Mouse (Mus musculus) adrenal gland, adult 18-20 months (tissue): ENCODE measurements around the gene Cfb. TPM values are rescaled to one million over a fixed set of nuclear protein-coding genes. Genes with fewer than 3 reads are reported as not detected.

Experiments used
- DNase-seq, 2 experiments: peaks; one replicate each; pipeline ENCODE4 v3.0.0; 2021 to 2022; ENCODE audit warnings: low spot score in 2 of 2
- total RNA-seq, 2 experiments: library from RNA; stranded (reverse); gene quantifications; 1 replicate in 1 of 2; 2 replicates in 1 of 2; pipeline ENCODE4 v1.2.3; 2021

The Cfb gene
- total RNA-seq, 2 experiments from 2014 or later, result 14.6 to 38.9 TPM

- no peak for DNase-seq
Observed at GRCm38 (mm10) chr17:34885615-34886014, 23.3 kb upstream of the Cfb start.

- no peak for DNase-seq
Observed at GRCm38 (mm10) chr17:34884704-34885103, 22.4 kb upstream of the Cfb start.

DNA sequence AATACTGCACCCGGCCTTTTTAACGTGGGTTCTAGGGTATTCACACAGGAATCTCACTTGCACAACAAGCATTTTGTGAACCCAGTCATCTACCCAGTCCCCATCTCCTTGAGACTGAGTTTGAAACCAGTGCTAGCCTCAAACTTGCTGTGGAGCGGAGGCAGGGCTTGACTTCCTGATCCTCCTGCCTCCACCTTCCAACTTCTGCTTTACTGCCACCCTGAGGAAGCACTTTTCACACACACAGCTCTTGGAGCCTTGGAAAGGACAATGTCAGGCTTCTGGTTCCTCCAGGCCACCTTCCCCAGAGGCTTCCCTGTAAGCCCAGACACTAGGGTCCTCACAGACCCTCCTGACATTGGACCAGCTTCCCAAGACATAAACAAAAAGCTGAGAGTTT, 21.0 kb upstream of the Cfb start:
- no peak for DNase-seq

DNA sequence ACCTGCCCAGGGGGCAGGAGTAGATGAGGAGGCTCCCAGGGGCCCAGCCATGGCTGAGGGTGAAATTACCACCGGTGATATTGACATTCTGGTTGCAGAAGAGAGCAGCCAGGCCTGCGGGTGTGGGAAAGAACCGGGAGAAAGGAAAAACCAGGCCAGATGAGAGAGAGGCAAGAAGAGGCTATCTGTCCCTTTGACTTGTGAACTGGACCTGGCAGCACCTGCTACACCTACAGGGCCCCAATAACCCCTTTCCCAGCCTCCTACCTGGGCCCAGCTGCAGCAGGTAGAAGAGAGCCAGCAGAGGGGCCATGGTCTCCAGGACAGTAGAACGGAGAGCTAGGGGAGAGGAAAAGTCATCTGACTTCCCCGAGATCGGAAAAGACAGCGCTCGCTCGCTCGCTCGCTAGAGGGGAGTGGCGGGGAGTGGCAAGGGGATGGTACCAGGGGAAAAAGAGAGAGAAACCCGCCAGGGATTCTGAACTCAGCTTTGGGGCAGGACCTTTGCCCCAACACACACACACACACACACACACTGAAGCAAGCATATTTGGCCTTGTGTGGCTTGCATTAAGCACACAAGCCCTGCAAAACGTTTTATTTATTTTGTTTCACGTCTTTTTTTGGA, 19.5 kb upstream of the Cfb start, which contains the start of gene Gm20547:
Gene Gm20547 (minus strand): TSS at position 360 of the 628 bp plus-strand sequence.
- no peak for DNase-seq

DNA sequence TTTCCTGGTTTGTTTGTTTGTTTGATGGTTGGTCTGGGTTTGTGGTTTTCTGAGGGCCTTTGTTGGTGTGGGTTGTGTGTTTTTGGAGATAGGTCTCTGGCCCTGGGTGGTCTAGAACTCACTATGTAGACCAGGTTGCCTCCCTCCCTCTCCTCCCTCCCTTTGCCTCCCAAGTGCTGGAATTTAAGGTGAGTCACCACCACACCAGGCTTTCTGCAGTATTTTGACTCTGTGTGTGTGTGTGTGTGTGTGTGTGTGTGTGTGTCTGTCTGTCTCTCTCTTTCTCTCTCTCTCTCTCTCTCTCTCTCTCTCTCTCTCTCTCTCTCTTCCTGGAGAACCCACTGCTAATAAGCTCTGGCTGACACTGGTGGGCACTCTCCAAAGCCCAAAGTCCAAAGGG, 18.8 kb upstream of the Cfb start:
- DNase-seq, result no peak

GRCm38 (mm10) chr17:34879336-34879879, 17.1 kb upstream of the Cfb start, which contains the start of gene Zbtb12:
Gene Zbtb12, plus strand, starts transcription at chr17:34879483.
- no peak for DNase-seq

GRCm38 (mm10) chr17:34874321-34874720, 12.0 kb upstream of the Cfb start:
- DNase-seq, result no peak

- no peak for DNase-seq
Observed at GRCm38 (mm10) chr17:34865981-34866380, 3.7 kb upstream of the Cfb start.

DNA sequence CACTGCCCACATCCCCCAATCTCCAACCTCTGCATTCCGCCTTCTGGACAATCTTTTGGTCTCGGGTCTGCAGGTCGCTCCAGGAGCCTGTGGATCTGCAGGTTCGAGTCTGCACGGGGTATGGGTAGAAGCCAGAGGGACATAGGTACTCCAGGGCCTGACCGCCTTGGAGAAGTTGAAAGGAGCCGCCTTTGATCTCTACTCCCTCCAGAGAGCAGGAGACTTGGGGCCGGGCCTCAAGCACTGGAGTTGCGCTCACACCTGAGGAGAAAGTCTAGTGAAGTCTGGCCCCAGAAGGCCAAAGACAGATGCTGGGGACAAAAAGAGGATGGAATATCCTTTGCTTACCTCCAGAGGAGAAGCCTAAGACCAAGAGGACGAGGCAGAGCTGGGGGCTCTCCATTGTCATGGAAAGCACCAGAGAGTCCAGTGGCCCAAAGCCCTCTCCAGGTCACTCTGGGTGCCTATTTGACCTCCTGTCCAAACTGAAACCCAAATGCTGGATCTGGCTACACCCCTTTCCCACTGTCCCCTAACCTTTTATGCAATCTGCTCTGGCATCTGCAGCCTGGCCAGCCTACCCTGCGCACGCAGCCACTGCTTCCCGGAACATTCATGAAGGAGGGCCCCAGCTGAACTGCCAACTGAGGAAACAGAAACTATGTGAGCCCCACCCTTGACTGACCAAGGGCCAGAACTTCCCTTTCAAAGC, 458 bp downstream of the Cfb start:
- DNase-seq, result no peak

- no peak for DNase-seq
Observed at GRCm38 (mm10) chr17:34860514-34860913, 1.8 kb downstream of the Cfb start.

DNA sequence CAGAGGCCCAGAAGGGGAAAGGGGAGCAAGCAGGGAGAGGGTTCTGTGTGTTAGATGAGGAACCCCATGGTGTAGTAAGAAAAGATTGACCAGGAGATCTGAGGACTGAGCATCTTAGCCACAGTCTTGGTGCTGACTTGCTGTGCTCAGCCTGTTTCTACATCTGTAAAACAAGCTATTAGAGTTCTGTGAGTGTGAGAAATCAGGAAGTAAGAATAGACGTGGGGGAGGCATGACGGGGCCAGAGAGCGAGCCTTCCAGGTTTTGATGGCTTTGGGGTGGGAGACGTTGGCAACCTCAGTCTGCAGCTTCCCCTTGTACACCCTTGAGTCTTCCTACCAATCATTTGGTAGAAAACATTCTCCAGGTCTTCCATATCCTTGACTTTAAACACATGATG, 3.6 kb downstream of the Cfb start:
- no peak for DNase-seq

DNA sequence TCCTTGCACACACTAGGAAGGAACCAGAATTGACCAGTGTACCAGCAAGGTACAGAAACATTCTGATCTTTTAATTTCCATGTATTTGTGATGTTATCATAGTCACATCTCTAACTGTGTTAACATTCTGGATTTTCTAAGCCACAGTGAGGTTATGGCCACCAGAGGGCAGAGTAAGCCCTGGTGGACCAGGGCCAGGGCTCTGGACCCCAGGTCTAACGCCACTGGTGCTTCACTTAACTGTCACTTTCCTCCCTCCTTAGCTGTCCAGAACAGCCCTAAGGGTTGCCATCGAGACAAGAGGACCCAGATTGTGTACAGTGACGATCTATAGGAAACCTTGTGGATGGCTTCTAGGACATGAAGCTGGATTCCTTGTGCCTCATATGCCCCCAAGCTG, 6.5 kb downstream of the Cfb start:
- peak; percentile 61 to 63 for DNase-seq

GRCm38 (mm10) chr17:34854761-34855160, 7.6 kb downstream of the Cfb start:
- no peak for DNase-seq

- DNase-seq, result no peak
Observed at GRCm38 (mm10) chr17:34853511-34853910, 8.8 kb downstream of the Cfb start.

DNA sequence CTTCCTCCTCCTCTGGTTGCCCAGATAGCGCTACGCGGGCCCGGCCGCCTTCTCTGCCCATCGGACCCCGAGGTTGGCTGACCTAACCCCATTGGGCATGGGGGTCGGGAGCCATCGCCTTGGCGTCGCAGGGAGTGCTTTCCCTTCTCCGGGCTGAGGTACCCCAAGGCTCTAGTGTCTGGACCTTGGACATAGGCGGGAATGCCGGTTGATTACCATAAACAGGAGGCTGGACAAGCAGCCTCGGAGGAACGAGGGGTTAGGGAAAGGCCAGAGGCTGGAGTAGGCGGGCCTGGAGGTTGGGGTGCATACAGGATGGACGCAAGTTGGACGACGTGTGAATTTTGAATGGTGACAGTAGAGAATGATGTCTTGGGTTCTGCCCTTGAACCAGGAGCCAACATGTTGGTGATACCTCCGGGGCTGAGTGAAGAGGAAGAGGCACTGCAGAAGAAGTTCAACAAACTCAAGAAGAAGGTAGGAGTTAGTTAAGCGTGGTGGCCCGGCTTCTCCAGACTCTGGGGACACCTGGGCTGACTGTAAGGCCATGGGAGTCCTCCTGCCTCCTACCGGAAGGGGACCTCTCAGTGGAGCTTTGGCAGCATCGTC, 11.7 kb downstream of the Cfb start:
- DNase-seq, result no peak

DNA sequence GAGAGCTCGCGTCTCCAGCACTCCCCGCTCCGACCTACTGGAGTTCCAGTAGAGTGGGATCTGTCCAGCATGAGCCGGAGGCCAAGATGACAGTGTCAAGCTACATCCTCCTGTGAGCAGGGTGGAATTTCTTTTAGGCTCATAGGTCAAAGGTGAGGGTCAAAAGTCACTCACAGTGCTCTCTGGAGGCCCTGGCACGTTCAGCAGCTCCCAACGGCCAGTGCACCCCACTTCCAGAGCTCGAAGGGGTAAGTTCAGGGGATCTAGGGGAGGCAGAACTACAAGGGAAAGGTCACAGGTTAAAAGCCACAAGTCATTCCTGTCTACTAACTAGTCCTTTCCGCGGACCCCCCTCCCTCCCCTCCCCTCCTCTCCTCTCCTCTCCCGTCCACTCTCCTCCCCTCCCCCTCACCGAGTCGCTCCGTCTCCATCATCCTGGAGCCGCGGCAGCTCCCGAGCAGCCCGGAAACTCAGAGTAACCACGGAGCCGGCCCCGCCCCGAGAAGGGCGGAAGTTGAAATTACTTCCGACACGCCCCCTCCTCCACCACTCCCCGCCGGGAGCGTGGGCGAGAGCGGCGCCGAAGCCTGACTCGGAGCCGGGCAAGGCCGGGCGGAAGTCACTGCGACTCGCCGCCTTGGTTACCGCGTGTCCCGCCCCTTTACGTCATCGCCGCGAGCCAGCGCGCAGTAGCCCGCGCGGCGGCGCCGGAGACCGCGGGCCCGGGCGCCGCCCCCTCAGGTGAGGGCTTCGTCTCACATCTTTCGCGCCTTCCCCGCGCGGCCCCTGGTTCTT, 12.4 kb downstream of the Cfb start, which contains the start of the genes Skiv2l and Nelfe:
Gene Skiv2l (minus strand): TSS at position 489 of the 795 bp plus-strand sequence.
Gene Nelfe (plus strand): TSS at position 670 of the 795 bp plus-strand sequence.
- DNase-seq, result peak; percentile 96 to 98

DNA sequence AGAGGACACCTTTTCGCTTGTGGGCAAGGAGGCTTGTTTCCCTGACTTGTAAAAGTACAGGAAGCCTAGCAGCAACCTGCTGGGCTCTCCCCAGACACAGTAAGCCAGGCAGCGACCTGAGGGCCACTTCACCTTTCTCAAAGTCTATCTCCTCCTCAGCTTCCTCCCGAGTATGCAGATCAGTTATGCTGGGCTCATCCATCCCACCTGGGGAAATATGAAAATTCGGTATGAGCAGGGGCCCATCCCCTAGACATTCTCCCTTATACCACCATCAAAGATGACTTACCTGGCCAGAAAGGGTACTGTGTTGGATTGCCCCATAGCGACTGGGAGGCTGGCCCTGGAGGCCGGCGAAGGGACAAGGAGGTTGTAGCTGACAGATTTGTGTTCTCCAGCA, 14.7 kb downstream of the Cfb start:
- no peak for DNase-seq

DNA sequence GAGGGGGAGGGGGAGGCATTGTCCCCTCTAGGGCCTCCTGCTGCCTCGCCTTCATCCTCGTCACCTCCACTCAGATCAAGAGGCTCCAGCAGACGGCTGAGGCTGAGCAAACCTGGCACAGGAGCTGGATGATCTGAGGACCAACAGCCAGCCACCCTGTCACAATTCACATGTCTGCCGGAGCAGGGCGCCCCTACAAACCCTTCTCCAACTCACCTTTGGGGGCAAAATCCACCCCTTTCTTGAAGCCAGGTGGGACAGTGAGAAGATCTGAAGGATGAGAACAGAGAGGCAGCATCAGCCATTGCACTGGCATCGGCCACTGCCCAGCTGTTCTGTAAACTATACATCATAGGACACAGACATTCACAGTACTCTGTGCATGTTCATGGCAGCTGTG, 15.1 kb downstream of the Cfb start:
- no peak for DNase-seq

DNA sequence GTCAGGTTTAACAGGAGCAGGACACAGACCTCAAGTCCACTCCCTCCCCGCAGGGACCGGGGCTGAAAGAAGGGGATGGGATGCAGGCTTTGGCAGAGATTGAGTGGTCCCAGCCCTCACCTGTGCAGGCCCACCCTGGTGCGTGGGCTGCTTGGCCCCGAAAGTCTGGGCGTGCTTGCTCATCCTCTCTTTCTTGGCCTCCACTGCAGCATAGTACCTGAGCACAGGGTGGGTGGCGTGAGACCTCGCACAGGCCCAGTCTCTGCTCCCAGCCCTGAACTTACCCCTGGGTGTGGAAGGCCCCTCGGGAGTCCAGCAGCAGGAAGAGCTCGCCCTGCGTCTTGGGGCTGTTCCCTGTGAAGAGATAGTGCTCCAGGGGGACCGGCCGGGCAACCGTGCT, 17.4 kb downstream of the Cfb start:
- no peak for DNase-seq

DNA sequence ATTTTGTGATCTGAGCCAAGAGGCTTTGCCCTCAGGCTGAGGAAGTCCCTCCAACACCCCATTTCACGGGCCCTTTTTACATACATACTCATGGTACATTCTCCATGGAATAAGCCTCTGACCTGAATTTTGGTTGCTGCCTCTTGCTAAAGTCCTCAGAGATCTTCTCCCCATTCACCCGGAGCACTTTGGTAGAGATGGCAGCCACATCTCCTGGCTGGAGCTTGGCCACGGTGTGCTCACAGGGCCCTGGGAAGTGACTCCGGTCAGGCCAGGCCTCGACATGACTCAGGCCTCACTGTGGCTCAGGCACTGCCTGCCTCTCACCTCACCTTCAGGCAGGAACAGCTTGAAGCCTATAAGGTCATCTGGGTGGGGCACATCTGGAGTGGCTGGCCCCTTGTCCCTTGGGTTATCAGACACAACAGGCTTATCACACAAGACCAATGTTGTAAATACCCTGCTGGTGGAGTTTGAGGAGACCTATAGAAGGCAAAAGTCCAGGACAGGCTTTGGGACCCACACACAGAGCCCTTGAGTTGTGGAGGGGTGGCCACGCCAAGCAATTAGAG, 21.5 kb downstream of the Cfb start:
- no peak for DNase-seq

GRCm38 (mm10) chr17:34838785-34839184, 23.5 kb downstream of the Cfb start:
- DNase-seq, result no peak
